Mouse (Mus musculus) lung, adult 2 months (tissue): ENCODE results near the gene Tmem135. TPM values are rescaled to one million over a fixed set of nuclear protein-coding genes. Genes with fewer than 3 reads are reported as not detected.

ENCODE experiments used
- DNase-seq: peaks from one replicate; pipeline ENCODE4 v3.0.0; 2022
- H3K4me1 ChIP-seq: fragments of 200-500 bp; 2 replicates; pipeline ENCODE4 v1.6.1; 2011; ENCODE audit warnings: low read length; ENCODE audit not compliant: control insufficient read depth, insufficient read depth
- H3K4me3 ChIP-seq: fragments of 200-500 bp; replicated peaks from 2 replicates; pipeline ENCODE3; 2011; ENCODE audit warnings: low read depth, mild to moderate bottlenecking, control low read depth, low read length; ENCODE audit errors: extremely low read depth
- CTCF ChIP-seq: fragments of 200-500 bp; IDR thresholded peaks from 2 replicates; pipeline ENCODE4 v1.5.1; 2011; ENCODE audit warnings: mild to moderate bottlenecking, low read length, control low read depth; ENCODE audit not compliant: insufficient read depth
- POLR2A ChIP-seq: fragments of 200-500 bp; IDR thresholded peaks from 2 replicates; pipeline ENCODE4 v1.6.1; 2011; ENCODE audit warnings: low read depth, mild to moderate bottlenecking, control low read depth, low read length, borderline replicate concordance; ENCODE audit errors: extremely low read depth
- WGBS: fragments of 180-500 bp; shearing (Covaris S2); methylation state at CpG from one replicate; pipeline ENCODE4 v1.1.7; 2018; 5-methylcytosine and 5-hydroxymethylcytosine counted together
- polyA plus RNA-seq: library from polyadenylated mRNA; depleted of rRNA; stranded (reverse); fragments of >200 nt; gene quantifications from 2 replicates; pipeline ENCODE4 v1.2.3, GENCODE M21; 2012

Tmem135 gene
- polyA plus RNA-seq, 1 experiment, result 48.9 TPM

GRCm38 (mm10) chr7:89392825-89393224 is 11.2 kb downstream of the Tmem135 start:
- Histone ChIP-seq H3K4me3 (no peak overlapping the region), H3K4me1 (no peaks in the 10 kb centered on the region)
- TF ChIP-seq POLR2A, result no peak
- no peak for TF ChIP-seq CTCF
- no peak for DNase-seq
- WGBS, result 96% methylated on average over 1 of the region's 1 CpGs

GRCm38 (mm10) chr7:89392388-89392787 is 11.6 kb downstream of the Tmem135 start:
- no peaks in the 10 kb centered on the region for H3K4me1 ChIP-seq
- DNase-seq, result no peak
- no peak overlapping the region for H3K4me3 ChIP-seq
- TF ChIP-seq CTCF (no peak), POLR2A (no peak)
- 61% methylated on average over 4 of the region's 4 CpGs for WGBS

- DNase-seq, result no peak
- Histone ChIP-seq H3K4me1 (no peaks in the 10 kb centered on the region), H3K4me3 (no peak overlapping the region)
- 45% methylated on average over 4 of the region's 4 CpGs for WGBS
- TF ChIP-seq CTCF, result no peak
- TF ChIP-seq POLR2A, result no peak
These were observed 12.2 kb downstream of the Tmem135 start for GRCm38 (mm10) chr7:89391831-89392230.

- no peaks in the 10 kb centered on the region for H3K4me1 ChIP-seq
- DNase-seq, result no peak
- H3K4me3 ChIP-seq, result no peak overlapping the region
- TF ChIP-seq CTCF, result no peak
- no peak for TF ChIP-seq POLR2A
- WGBS, result 82% methylated on average over 3 of the region's 3 CpGs
These were observed 12.7 kb downstream of the Tmem135 start for GRCm38 (mm10) chr7:89391281-89391680.

GRCm38 (mm10) chr7:89390660-89391059 is 13.4 kb downstream of the Tmem135 start:
- no peak for DNase-seq
- TF ChIP-seq CTCF (no peak), POLR2A (no peak)
- WGBS, result 57% methylated on average over 2 of the region's 2 CpGs
- no peak overlapping the region for H3K4me3 ChIP-seq
- no peaks in the 10 kb centered on the region for H3K4me1 ChIP-seq

GRCm38 (mm10) chr7:89388981-89389380 is 15.0 kb downstream of the Tmem135 start:
- DNase-seq, result no peak
- no peak overlapping the region for H3K4me3 ChIP-seq
- WGBS, result 61% methylated on average over 3 of the region's 3 CpGs
- H3K4me1 ChIP-seq, result no peaks in the 10 kb centered on the region
- TF ChIP-seq CTCF, result no peak
- TF ChIP-seq POLR2A, result no peak

GRCm38 (mm10) chr7:89382892-89383291 is 21.1 kb downstream of the Tmem135 start:
- WGBS, result 89% methylated on average over 3 of the region's 3 CpGs
- Histone ChIP-seq H3K4me1 (peaks cover 3% of the 10 kb centered on the region), H3K4me3 (no peak overlapping the region)
- no peak for DNase-seq
- TF ChIP-seq CTCF (no peak), POLR2A (no peak)

- no peak for DNase-seq
- H3K4me1 ChIP-seq, result peaks cover 3% of the 10 kb centered on the region
- WGBS, result 22% methylated on average over 7 of the region's 7 CpGs
These were observed 22.9 kb downstream of the Tmem135 start for GRCm38 (mm10) chr7:89380935-89381705.

GRCm38 (mm10) chr7:89371623-89372295 is 32.3 kb downstream of the Tmem135 start:
- peaks cover 3% of the 10 kb centered on the region; the same call in 1 of the 2 replicates for H3K4me1 ChIP-seq
- 46% methylated on average over 6 of the region's 6 CpGs for WGBS
- DNase-seq, result no peak
- no peak for TF ChIP-seq CTCF
- no peak for TF ChIP-seq POLR2A
- no peak overlapping the region for H3K4me3 ChIP-seq

More at GRCm38 (mm10) chr7:89380935-89381705, 22.9 kb downstream of the Tmem135 start:
- TF ChIP-seq POLR2A (no peak), CTCF (no peak)
- no peak overlapping the region for H3K4me3 ChIP-seq
